Mouse (Mus musculus) ovary, postnatal 36 days (tissue): ENCODE results near the gene Ugt1a8.
"Not testable (repeated sequence)": the region's sequence is repeated elsewhere in the genome, so short reads cannot be mapped to it uniquely, and the experiment has no call there.

Experiments used
- DNase-seq: peaks from one replicate; pipeline ENCODE4 v3.0.0; 2022; ENCODE audit warnings: low spot score, mixed read lengths

Gene Ugt1a8

GRCm38 (mm10) chr1:88087513-88087912 is at the start of gene Ugt1a8:
TSS of gene Ugt1a8 (plus strand) at chr1:88087813.
- no peak for DNase-seq

GRCm38 (mm10) chr1:88043044-88043443 is 44.6 kb upstream of the Ugt1a8 start:
- not testable (repeated sequence) for DNase-seq

GRCm38 (mm10) chr1:88044832-88045437 is 42.7 kb upstream of the Ugt1a8 start:
- DNase-seq: not testable (repeated sequence)

- not testable (repeated sequence) for DNase-seq
These were observed 40.2 kb upstream of the Ugt1a8 start for GRCm38 (mm10) chr1:88047408-88047807.

- DNase-seq: no peak
These were observed 32.5 kb upstream of the Ugt1a8 start, which contains the start of gene Ugt1a10 for GRCm38 (mm10) chr1:88055088-88055487. TSS of gene Ugt1a10 (plus strand) at chr1:88055388.

GRCm38 (mm10) chr1:88066472-88067102 is 21.0 kb upstream of the Ugt1a8 start:
- DNase-seq: not testable (repeated sequence)

GRCm38 (mm10) chr1:88070495-88070894 is 17.1 kb upstream of the Ugt1a8 start, which contains the start of gene Ugt1a9:
TSS of gene Ugt1a9 (plus strand) at chr1:88070800.
- DNase-seq: no peak

- no peak for DNase-seq
These were observed 16.7 kb upstream of the Ugt1a8 start for GRCm38 (mm10) chr1:88070902-88071301.

- no peak for DNase-seq
These were observed 13.1 kb upstream of the Ugt1a8 start for GRCm38 (mm10) chr1:88074471-88074870.

- no peak for DNase-seq
These were observed 10.5 kb upstream of the Ugt1a8 start for GRCm38 (mm10) chr1:88077128-88077527.

GRCm38 (mm10) chr1:88081670-88082069 is 5.9 kb upstream of the Ugt1a8 start:
- DNase-seq: no peak

- DNase-seq: no peak
These were observed 1.5 kb upstream of the Ugt1a8 start for GRCm38 (mm10) chr1:88086125-88086524.

GRCm38 (mm10) chr1:88092341-88092740 is 4.7 kb downstream of the Ugt1a8 start:
- DNase-seq: no peak

- not testable (repeated sequence) for DNase-seq
These were observed 6.7 kb downstream of the Ugt1a8 start for GRCm38 (mm10) chr1:88094270-88094676.

- no peak for DNase-seq
These were observed 7.4 kb downstream of the Ugt1a8 start, which contains the start of gene Ugt1a7c for GRCm38 (mm10) chr1:88094941-88095492. TSS of gene Ugt1a7c (plus strand) at chr1:88095062.

- DNase-seq: not testable (repeated sequence)
These were observed 10.9 kb downstream of the Ugt1a8 start for GRCm38 (mm10) chr1:88098546-88098945.

GRCm38 (mm10) chr1:88099691-88100090 is 12.1 kb downstream of the Ugt1a8 start:
- DNase-seq: peak; percentile 26

GRCm38 (mm10) chr1:88103019-88103418 is 15.4 kb downstream of the Ugt1a8 start, which contains the start of gene Ugt1a6b:
TSS of gene Ugt1a6b (plus strand) at chr1:88103252.
- DNase-seq: not testable (repeated sequence)

GRCm38 (mm10) chr1:88103697-88104468 is 16.3 kb downstream of the Ugt1a8 start:
- DNase-seq: not testable (repeated sequence)

- DNase-seq: no peak
These were observed 17.2 kb downstream of the Ugt1a8 start for GRCm38 (mm10) chr1:88104667-88105430.

- no peak for DNase-seq
These were observed 18.0 kb downstream of the Ugt1a8 start for GRCm38 (mm10) chr1:88105656-88106055.
